In the genomic region with DNA sequence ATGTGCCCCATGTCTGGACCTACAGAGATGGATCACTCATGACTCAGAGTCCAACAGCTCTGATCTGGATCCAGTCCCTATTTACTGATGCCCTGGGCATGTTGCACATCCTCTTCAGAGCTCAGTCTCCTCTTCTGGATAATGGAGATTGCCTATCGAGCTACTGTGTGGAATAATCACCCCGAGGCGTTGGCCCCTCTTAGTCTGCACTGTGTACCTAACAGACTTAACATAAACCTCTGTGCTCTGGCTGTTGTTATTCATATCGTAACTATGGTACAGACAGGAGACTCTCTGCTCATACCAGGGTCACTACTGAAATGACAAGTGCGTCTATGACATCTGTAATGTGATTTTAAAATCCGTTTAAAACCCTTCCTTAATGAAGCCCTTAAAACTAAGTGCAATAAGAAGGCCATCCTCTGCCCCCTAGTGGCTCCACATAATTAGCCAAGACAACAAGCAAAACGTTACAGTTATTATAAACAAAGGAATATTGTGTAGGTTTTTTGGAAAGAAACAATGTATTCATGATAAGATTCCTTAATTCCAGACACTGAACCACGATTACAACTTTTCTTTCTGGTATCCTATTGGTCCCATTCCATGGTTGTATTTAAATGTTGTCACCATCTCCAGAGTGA, we compare ENCODE assay signal across 8 mouse cellular contexts. TPM values are rescaled to one million over a fixed set of nuclear protein-coding genes. Genes with fewer than 3 reads are reported as not detected.
DNase-seq lines count a peak whose midpoint lies in the region; ATAC-seq and TF ChIP-seq lines count a peak whose summit lies in the region.

No protein-coding gene starts in this region.

- H3K4me1 ChIP-seq in kidney, adult 2 months (ENCODE audit: control insufficient read depth, insufficient read depth, low read length) = no peaks in the 10 kb centered on the region
- no peaks in the 10 kb centered on the region for H3K4me1 ChIP-seq in kidney, embryonic 15.5 days
- no peaks in the 10 kb centered on the region; the same call in 1 of the 2 replicates for H3K4me1 ChIP-seq in G1E (ENCODE audit: insufficient read depth, low read depth, low read length)
- H3K4me1 ChIP-seq in forebrain, embryonic 14.5 days (ENCODE audit: control insufficient read depth, insufficient read depth, low read length) = no peaks in the 10 kb centered on the region
- H3K4me1 ChIP-seq in midbrain, embryonic 16.5 days (ENCODE audit: control insufficient read depth, insufficient read depth, low read length) = peaks cover 4% of the 10 kb centered on the region; the same call in 1 of the 2 replicates

- H3K9me3 ChIP-seq in kidney, embryonic 15.5 days (replicated peaks) = no peaks in the 10 kb centered on the region
- H3K9me3 ChIP-seq in G1E (replicated peaks) = no peaks in the 10 kb centered on the region
- no peaks in the 10 kb centered on the region for H3K9me3 ChIP-seq in forebrain, embryonic 14.5 days (replicated peaks; ENCODE audit: control insufficient read depth, low read length)
- no peaks in the 10 kb centered on the region for H3K9me3 ChIP-seq in midbrain, embryonic 16.5 days (replicated peaks; ENCODE audit: control insufficient read depth, low read length, poor library complexity, severe bottlenecking)

- no peak for ATAC-seq in kidney, embryonic 15.5 days (replicated peaks; ENCODE audit: low FRiP score)
- ATAC-seq in G1E (ENCODE audit: extremely low read depth, insufficient number of reproducible peaks, low FRiP score, poor library complexity, severe bottlenecking) = no peak
- peak; percentile 43 for ATAC-seq in forebrain, embryonic 14.5 days
- peak; percentile 68 for ATAC-seq in midbrain, embryonic 16.5 days
- no peak for ATAC-seq in monocyte, adult 5-6 weeks (replicated peaks; ENCODE audit: insufficient number of reproducible peaks, low FRiP score, low TSS enrichment, poor library complexity, severe bottlenecking)

- no peak overlapping the region for H3K4me2 ChIP-seq in kidney, embryonic 15.5 days
- no peak overlapping the region for H3K4me2 ChIP-seq in forebrain, embryonic 14.5 days (ENCODE audit: low read length)
- H3K4me2 ChIP-seq in midbrain, embryonic 16.5 days (ENCODE audit: low read length) = peak overlapping the region; percentile 36

- no peak overlapping the region for H3K27ac ChIP-seq in kidney, adult 2 months (ENCODE audit: insufficient read depth, low read depth, low read length)
- no peak overlapping the region for H3K27ac ChIP-seq in kidney, embryonic 15.5 days
- peak overlapping the region; percentile 35; the same call in 1 of the 2 replicates for H3K27ac ChIP-seq in forebrain, embryonic 14.5 days (ENCODE audit: low read depth, low read length)
- no peak overlapping the region for H3K27ac ChIP-seq in midbrain, embryonic 16.5 days (ENCODE audit: low read length)

- DNase-seq in kidney, adult 2 months = peak; percentile 46
- DNase-seq in G1E (ENCODE audit: low spot score) = no peak
- peak; percentile 49 for DNase-seq in c-Kit-positive CD71-positive TER-119-positive erythroid progenitor cells, embryonic 14.5 days (ENCODE audit: low spot score)
- peak; percentile 90 for DNase-seq in forebrain, embryonic 14.5 days (ENCODE audit: low spot score)
- DNase-seq in layer of hippocampus, postnatal 14 days (ENCODE audit: low spot score in 2 of 2) = peak; percentile 36 to 78

- no peak overlapping the region for H3K9ac ChIP-seq in kidney, embryonic 15.5 days
- no peak overlapping the region for H3K9ac ChIP-seq in forebrain, embryonic 14.5 days (ENCODE audit: low read length)
- H3K9ac ChIP-seq in midbrain, embryonic 16.5 days (ENCODE audit: low read depth, low read length) = 0 out of 2 replicates have a peak overlapping the region, but pooled peaks have one; percentile 38

- no peaks in the 10 kb centered on the region for H3K36me3 ChIP-seq in kidney, adult 2 months (ENCODE audit: control insufficient read depth, insufficient read depth, low read length)
- no peaks in the 10 kb centered on the region for H3K36me3 ChIP-seq in kidney, embryonic 15.5 days
- H3K36me3 ChIP-seq in G1E (replicated peaks) = no peaks in the 10 kb centered on the region
- no peaks in the 10 kb centered on the region for H3K36me3 ChIP-seq in forebrain, embryonic 14.5 days (ENCODE audit: control insufficient read depth, insufficient read depth, low read length)
- H3K36me3 ChIP-seq in midbrain, embryonic 16.5 days (ENCODE audit: control insufficient read depth, insufficient read depth, low read length) = no peaks in the 10 kb centered on the region

- WGBS in kidney, adult 2 months = 34% methylated on average over 8 of the region's 8 CpGs
- 35% methylated on average over 8 of the region's 8 CpGs for WGBS in kidney, embryonic 15.5 days
- WGBS in forebrain, embryonic 14.5 days = 34% methylated on average over 8 of the region's 8 CpGs
- WGBS in midbrain, embryonic 16.5 days = 14% methylated on average over 8 of the region's 8 CpGs

- no peak for TF ChIP-seq CTCF in kidney, adult 2 months (conservative IDR thresholded peaks at IDR 0.05; ENCODE audit: insufficient read depth, insufficient read length, low read depth, low read length)
- 0 out of 2 replicates have a peak, but pooled peaks have one; percentile 36 for TF ChIP-seq CTCF in G1E (IDR thresholded peaks at IDR 0.05; ENCODE audit: low read depth, low read length)

- H3K27me3 ChIP-seq in kidney, adult 2 months (replicated peaks; ENCODE audit: control insufficient read depth, insufficient read depth, low read length) = no peaks in the 10 kb centered on the region
- no peaks in the 10 kb centered on the region for H3K27me3 ChIP-seq in kidney, embryonic 15.5 days
- peaks cover 25% of the 10 kb centered on the region for H3K27me3 ChIP-seq in G1E (ENCODE audit: insufficient read depth, low read length)
- H3K27me3 ChIP-seq in forebrain, embryonic 14.5 days (replicated peaks; ENCODE audit: control insufficient read depth, insufficient read depth, low read length) = no peaks in the 10 kb centered on the region
- no peaks in the 10 kb centered on the region for H3K27me3 ChIP-seq in midbrain, embryonic 16.5 days (ENCODE audit: control insufficient read depth, insufficient read depth, low read depth, low read length)

- TF ChIP-seq POLR2A in kidney, adult 2 months (IDR thresholded peaks at IDR 0.05; ENCODE audit: low read depth, low read length) = no peak

- no peak overlapping the region for H3K4me3 ChIP-seq in kidney, adult 2 months (ENCODE audit: insufficient read depth, low read depth, low read length)
- no peak overlapping the region for H3K4me3 ChIP-seq in kidney, embryonic 15.5 days (replicated peaks)
- no peak overlapping the region for H3K4me3 ChIP-seq in G1E (ENCODE audit: low read depth, low read length)
- no peak overlapping the region for H3K4me3 ChIP-seq in forebrain, embryonic 14.5 days (ENCODE audit: low read depth, low read length)
- no peak overlapping the region for H3K4me3 ChIP-seq in midbrain, embryonic 16.5 days (ENCODE audit: low read depth, low read length)

RNA-seq across cellular contexts. Expression of gene Tmx1, which starts 22.5 kb away (rescaled TPM):
- polyA plus RNA-seq in kidney, adult 2 months (2012; rRNA removed) = 7.8 and 13.2 TPM in 2 replicates
- polyA plus RNA-seq in kidney, embryonic 15.5 days (2015; fragmentation: Nextera tagmentation; extraction: Ambion mirVana) = 114 and 126 TPM in 2 replicates
- total RNA-seq in G1E (2014; fragmentation: Nextera tagmentation) (76.5 and 86.5 TPM in 2 replicates), G1E (2017) (134 and 140 TPM in 2 replicates)
- 9.8 and 11.5 TPM in 2 replicates for polyA plus RNA-seq in G1E (2012)
- polyA plus RNA-seq in forebrain, embryonic 14.5 days (2014; fragmentation: Nextera tagmentation; extraction: Ambion mirVana) = 87.5 and 93.9 TPM in 2 replicates
- 10 to 100 TPM; 35.4 to 36.1 TPM for total RNA-seq in layer of hippocampus, postnatal 14 days (2021)
- polyA plus RNA-seq in midbrain, embryonic 16.5 days (2015; fragmentation: Nextera tagmentation; extraction: Ambion mirVana) = 148 and 154 TPM in 2 replicates
- total RNA-seq in monocyte, adult 5-6 weeks (2017) = 91.8 to 94.8 TPM (median 93.6 TPM) in 3 replicates

Comparison
In these comparisons a context has a peak if more than half of its experiments do, and no peak if none do; other contexts are left out.
1. ATAC-seq: peak in forebrain, embryonic 14.5 days (single experiment) and midbrain, embryonic 16.5 days (single experiment); none in kidney, embryonic 15.5 days (single experiment), G1E (single experiment) and monocyte, adult 5-6 weeks (single experiment).